Mouse (Mus musculus) testis, adult 2 months (tissue): ENCODE measurements around the gene Tm7sf2. TPM values are rescaled to one million over a fixed set of nuclear protein-coding genes. Genes with fewer than 3 reads are reported as not detected.
A peak's percentile ranks its signal among the peaks of the same experiment; 100 is the strongest.

Source experiments
- H3K27ac ChIP-seq: fragments of 200-500 bp; 2 replicates; pipeline ENCODE4 v1.5.1; 2012; ENCODE audit warnings: low read depth, low read length; ENCODE audit not compliant: control insufficient read depth, insufficient read depth
- H3K27me3 ChIP-seq: fragments of 200-500 bp; 2 replicates; pipeline ENCODE4 v1.6.1; 2012; ENCODE audit warnings: mild to moderate bottlenecking, low read length, moderate library complexity; ENCODE audit not compliant: control insufficient read depth, insufficient read depth
- H3K36me3 ChIP-seq: fragments of 200-500 bp; 2 replicates; pipeline ENCODE4 v1.6.1; 2012; ENCODE audit warnings: mild to moderate bottlenecking, low read length; ENCODE audit not compliant: control insufficient read depth, insufficient read depth
- H3K4me1 ChIP-seq: fragments of 200-500 bp; 2 replicates; pipeline ENCODE4 v1.6.1; 2012; ENCODE audit warnings: low read length; ENCODE audit not compliant: control insufficient read depth, insufficient read depth
- H3K4me3 ChIP-seq: fragments of 200-500 bp; 2 replicates; pipeline ENCODE4 v1.5.1; 2012; ENCODE audit warnings: low read depth, mild to moderate bottlenecking, low read length, moderate library complexity, mixed read lengths; ENCODE audit not compliant: control insufficient read depth
- CTCF ChIP-seq: fragments of 200-500 bp; IDR thresholded peaks from 2 replicates; pipeline ENCODE4 v1.5.1; 2012; ENCODE audit warnings: low read depth, mild to moderate bottlenecking, inconsistent platforms, low read length, moderate library complexity; ENCODE audit not compliant: control insufficient read depth, insufficient read depth, insufficient replicate concordance
- POLR2A ChIP-seq: fragments of 200-500 bp; IDR thresholded peaks from 2 replicates; pipeline ENCODE4 v1.6.1; 2012; ENCODE audit warnings: low read depth, mild to moderate bottlenecking, inconsistent platforms, low read length, moderate library complexity; ENCODE audit not compliant: control insufficient read depth
- polyA plus RNA-seq: library from polyadenylated mRNA; depleted of rRNA; stranded (reverse); fragments of >200 nt; gene quantifications from 2 replicates; pipeline ENCODE4 v1.2.3, GENCODE M21; 2012

The Tm7sf2 gene
- polyA plus RNA-seq, 1 experiment = 26.5 TPM

GRCm38 (mm10) chr19:6058966-6059365 lies 9.2 kb downstream of the Tm7sf2 start:
- 0 out of 2 replicates have a peak overlapping the region, but pooled peaks have one; percentile 7 for H3K27ac ChIP-seq
- TF ChIP-seq POLR2A (no peak), CTCF (no peak)
- H3K4me3 ChIP-seq = peak overlapping the region; percentile 99
- peaks cover 9% of the 10 kb centered on the region for H3K4me1 ChIP-seq
- H3K27me3 ChIP-seq = no peaks in the 10 kb centered on the region
- no peaks in the 10 kb centered on the region for H3K36me3 ChIP-seq

GRCm38 (mm10) chr19:6058513-6058912 lies 9.7 kb downstream of the Tm7sf2 start:
- peak overlapping the region; percentile 97 for H3K27ac ChIP-seq
- H3K4me1 ChIP-seq = peaks cover 9% of the 10 kb centered on the region
- peak overlapping the region; percentile 99 for H3K4me3 ChIP-seq
- no peak for TF ChIP-seq POLR2A
- TF ChIP-seq CTCF = no peak
- H3K27me3 ChIP-seq = no peaks in the 10 kb centered on the region
- H3K36me3 ChIP-seq = no peaks in the 10 kb centered on the region

GRCm38 (mm10) chr19:6057313-6058096 lies 10.7 kb downstream of the Tm7sf2 start, which contains the start of the genes Mrpl49 and Fau:
Gene Mrpl49 (minus strand): TSS chr19:6057785.
Gene Fau (plus strand): TSS chr19:6057844.
- Histone ChIP-seq H3K27me3 (no peaks in the 10 kb centered on the region), H3K36me3 (no peaks in the 10 kb centered on the region), H3K4me3 (peak within 1 kb of the TSS; percentile 99), H3K27ac (peak within 1 kb of the TSS; percentile 97), H3K4me1 (peaks cover 6% of the 10 kb centered on the region)
- TF ChIP-seq POLR2A (peak; percentile 96), CTCF (no peak)

- H3K27ac ChIP-seq = no peak overlapping the region
- TF ChIP-seq CTCF (no peak), POLR2A (no peak)
- H3K4me3 ChIP-seq = peak overlapping the region; percentile 99; the same call in 1 of the 2 replicates
- H3K4me1 ChIP-seq = peaks cover 5% of the 10 kb centered on the region
- no peaks in the 10 kb centered on the region for H3K27me3 ChIP-seq
- no peaks in the 10 kb centered on the region; the same call in none of the 2 replicates for H3K36me3 ChIP-seq
These were observed 11.5 kb downstream of the Tm7sf2 start for GRCm38 (mm10) chr19:6056696-6057095.

- H3K4me3 ChIP-seq = no peak overlapping the region
- peaks cover 2% of the 10 kb centered on the region; the same call in 1 of the 2 replicates for H3K4me1 ChIP-seq
- no peaks in the 10 kb centered on the region for H3K27me3 ChIP-seq
- H3K27ac ChIP-seq = no peak overlapping the region
- H3K36me3 ChIP-seq = no peaks in the 10 kb centered on the region; the same call in none of the 2 replicates
- no peak for TF ChIP-seq POLR2A
- no peak for TF ChIP-seq CTCF
These were observed 13.9 kb downstream of the Tm7sf2 start for GRCm38 (mm10) chr19:6054296-6054695.

- H3K36me3 ChIP-seq = peaks cover 2% of the 10 kb centered on the region
- H3K4me1 ChIP-seq = peaks cover 4% of the 10 kb centered on the region
- H3K27me3 ChIP-seq = no peaks in the 10 kb centered on the region
- H3K4me3 ChIP-seq = no peak overlapping the region
- no peak overlapping the region for H3K27ac ChIP-seq
- TF ChIP-seq CTCF (no peak), POLR2A (no peak)
These were observed 15.7 kb downstream of the Tm7sf2 start for GRCm38 (mm10) chr19:6052516-6052915.

GRCm38 (mm10) chr19:6048681-6049410 lies 19.3 kb downstream of the Tm7sf2 start:
- Histone ChIP-seq H3K27ac (no peak overlapping the region), H3K27me3 (no peaks in the 10 kb centered on the region), H3K4me1 (peaks cover 5% of the 10 kb centered on the region), H3K4me3 (no peak overlapping the region), H3K36me3 (peaks cover 2% of the 10 kb centered on the region)
- TF ChIP-seq POLR2A = no peak
- peak; percentile 4; the same call in 1 of the 2 replicates for TF ChIP-seq CTCF
